Mouse (Mus musculus) Patski (cell line): Measurements from ENCODE around the gene B4galnt1. TPM values are rescaled to one million over a fixed set of nuclear protein-coding genes. Genes with fewer than 3 reads are reported as not detected.
"Not testable (repeated sequence)": the region's sequence is repeated elsewhere in the genome, so short reads cannot be mapped to it uniquely, and the experiment has no call there.

ENCODE experiments used
- ATAC-seq: fragments of 100-300 bp; one replicate; pipeline ENCODE4 v1.8.0; 2021
- CTCF ChIA-PET: fragments of 350-600 bp; sonication (Branson Sonifier 250); formaldehyde crosslinking; loops from one replicate; lab custom pipeline; 2022; ENCODE audit warnings: inconsistent platforms; lab: Charles Lee
- POLR2A ChIA-PET: fragments of 350-600 bp; sonication (Branson Sonifier 250); formaldehyde crosslinking; loops from one replicate; lab custom pipeline; 2022; ENCODE audit warnings: antibody characterized with exemption, inconsistent platforms; lab: Charles Lee
- DNase-seq: peaks from one replicate; pipeline ENCODE4 v3.0.0-alpha.2; 2011; ENCODE audit warnings: low read depth, low spot score
- H3K27me3 ChIP-seq: fragments of 371-371 bp; one replicate; pipeline ENCODE4 v1.5.1; 2021
- CTCF ChIP-seq: fragments of 100-300 bp; IDR thresholded peaks from one replicate; pipeline ENCODE4 v1.5.1; 2021
- in situ Hi-C: fragments of 300-500 bp; cut with MboI; formaldehyde crosslinking; loops from 3 replicates; pipeline ENCODE4 v1.11.1; 2018; ENCODE audit warnings: low pct_unique_long_range_greater_than_20kb, mixed read lengths
- polyA plus RNA-seq: library from polyadenylated mRNA; unstranded; gene quantifications from one replicate; pipeline ENCODE4 v1.2.3, GENCODE M21; 2021

The B4galnt1 gene
- polyA plus RNA-seq, 1 experiment from 2014 or later = 112 TPM

DNA sequence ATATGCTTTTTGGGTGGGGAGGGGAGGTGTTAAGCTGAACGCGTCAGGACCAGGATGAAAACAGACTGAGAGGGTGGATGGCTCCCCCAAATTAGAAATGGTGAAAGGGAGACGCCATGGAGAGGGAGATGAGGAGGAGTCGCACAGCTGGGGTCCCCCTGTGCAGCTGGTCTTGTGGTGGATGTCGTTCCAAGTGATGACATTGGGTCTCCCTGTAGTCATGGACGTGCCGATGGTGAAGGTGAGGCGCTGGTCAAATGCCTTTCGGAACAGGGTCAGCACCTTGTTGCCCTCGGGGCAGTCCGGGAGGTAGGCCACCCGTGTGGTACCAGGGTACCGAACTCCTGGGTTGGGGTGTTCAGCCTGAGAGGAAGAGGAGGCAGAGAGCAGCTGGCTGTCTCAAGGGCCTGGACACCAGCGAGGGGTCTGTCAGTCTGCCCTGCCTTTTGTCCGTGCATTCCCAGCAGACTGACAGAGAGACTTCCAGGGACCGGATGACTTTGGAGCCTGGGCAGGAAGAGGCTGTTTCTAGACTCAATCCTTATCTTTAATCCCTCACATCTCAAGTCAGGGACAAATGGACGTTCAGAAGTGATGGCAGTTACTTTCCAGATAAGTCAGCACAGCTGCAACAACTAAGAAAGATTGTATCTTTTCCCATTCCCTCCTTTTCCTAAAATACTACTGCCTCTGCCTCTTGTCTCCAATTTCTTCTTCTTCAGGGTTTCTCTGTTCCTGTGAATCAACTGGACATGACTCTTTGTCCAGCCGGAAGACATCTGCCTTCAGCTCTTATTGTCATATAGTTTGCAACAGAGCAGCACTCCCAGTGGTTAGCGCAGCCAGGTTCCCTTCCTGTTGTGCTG, 26.4 kb downstream of the B4galnt1 start:
- in situ Hi-C loops = no loop called here
- CTCF ChIA-PET = interaction anchor here (1.0 to 1.4 kb wide), 2 partner anchors 13 to 20 kb away, joined by 3 read pairs; partner anchors contain the start of gene Pip4k2c
- H3K27me3 ChIP-seq = no peaks in the 10 kb centered on the region
- no peak for TF ChIP-seq CTCF
- ATAC-seq (no peak), DNase-seq (no peak)
- POLR2A ChIA-PET = no interaction called here

DNA sequence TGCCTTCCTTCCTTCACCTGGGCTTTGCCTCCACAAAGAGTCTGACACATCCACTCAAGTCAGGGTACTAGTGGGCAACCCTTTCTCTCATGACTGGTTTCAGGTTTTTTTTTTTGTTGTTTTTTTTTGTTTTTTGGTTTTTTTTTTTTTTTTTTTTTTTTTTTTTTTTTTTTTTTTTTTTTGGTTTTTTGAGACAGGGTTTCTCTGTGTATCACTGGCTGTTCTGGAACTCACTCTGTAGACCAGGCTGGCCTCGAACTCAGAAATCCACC, 27.0 kb downstream of the B4galnt1 start:
- H3K27me3 ChIP-seq, DNase-seq, POLR2A ChIA-PET, ATAC-seq, CTCF ChIA-PET, in situ Hi-C loops: not testable (repeated sequence)

DNA sequence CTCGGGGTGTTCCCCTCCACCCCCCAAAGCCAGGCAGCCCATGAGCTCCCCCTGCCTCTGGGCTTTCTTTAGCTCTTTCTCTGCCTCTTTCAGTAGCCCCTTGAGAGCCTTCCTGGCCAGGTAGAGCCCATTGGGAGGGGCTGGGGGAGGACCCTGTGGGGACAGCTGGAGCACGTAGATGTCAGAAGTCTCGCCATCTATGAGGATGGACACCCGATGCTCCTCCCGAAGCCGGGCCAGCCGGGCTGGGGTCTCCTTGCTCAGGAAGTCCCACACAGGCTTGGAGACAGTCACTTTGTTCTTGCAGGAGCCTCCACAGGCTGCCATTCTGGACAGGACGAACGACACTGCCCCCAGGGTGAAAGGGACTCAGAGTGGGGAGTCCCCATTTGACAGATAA, 28.0 kb downstream of the B4galnt1 start:
- DNase-seq (no peak), ATAC-seq (no peak)
- CTCF ChIA-PET = interaction anchor here (1.3 kb wide), 1 partner anchor 84 kb away, joined by 3 read pairs; no protein-coding TSS in a partner anchor
- no peaks in the 10 kb centered on the region for H3K27me3 ChIP-seq
- POLR2A ChIA-PET = no interaction called here
- in situ Hi-C loops = no loop called here
- TF ChIP-seq CTCF = no peak

DNA sequence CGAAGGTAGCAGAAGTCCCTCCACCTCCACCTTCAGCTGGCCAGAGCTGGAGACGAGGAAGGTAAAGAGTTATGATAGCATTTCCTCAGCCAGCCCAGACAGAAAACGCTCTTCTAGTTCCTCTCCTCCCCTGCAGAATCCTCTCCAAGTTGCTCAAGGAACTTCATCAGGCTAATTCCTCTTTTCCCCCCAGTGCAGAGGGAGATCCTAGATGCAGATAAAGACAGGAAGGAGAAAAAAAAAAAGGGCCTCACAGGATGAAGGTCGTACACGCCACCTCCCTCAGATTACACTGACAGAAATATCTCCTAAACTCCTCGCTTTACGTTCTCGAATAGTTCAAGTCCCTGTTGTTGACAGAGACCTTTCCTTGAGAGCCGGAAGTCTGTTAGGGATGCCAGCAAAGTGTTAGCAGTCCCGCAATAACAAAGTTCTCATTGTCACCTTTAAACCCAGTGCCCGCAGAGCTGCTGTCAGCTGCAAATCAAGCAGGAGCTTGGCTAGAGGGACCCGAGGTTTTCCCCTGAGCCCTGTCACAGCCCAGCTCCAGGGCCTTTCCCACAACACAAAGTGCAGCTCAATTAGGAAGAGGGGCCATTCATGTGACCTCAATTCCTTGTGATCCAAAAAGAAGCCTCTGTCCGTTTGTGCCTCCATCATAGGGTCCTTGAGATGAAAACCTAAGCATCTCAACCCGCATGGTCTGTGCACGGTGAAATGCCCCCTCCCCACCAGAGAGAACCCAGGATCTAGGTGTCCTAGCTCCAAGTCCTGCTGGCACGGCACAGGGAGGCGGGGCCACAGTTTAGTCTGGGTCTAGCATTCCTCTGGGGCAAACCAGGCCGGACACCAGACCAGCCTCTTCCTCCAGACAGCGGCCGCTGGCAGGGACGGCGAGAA, 29.7 kb downstream of the B4galnt1 start:
- DNase-seq (no peak), ATAC-seq (no peak)
- in situ Hi-C loops = no loop called here
- H3K27me3 ChIP-seq = no peaks in the 10 kb centered on the region
- no peak for TF ChIP-seq CTCF
- POLR2A ChIA-PET = interaction anchor here (0.9 kb wide), 1 partner anchor 20 kb away, joined by 3 read pairs; no protein-coding TSS in a partner anchor
- CTCF ChIA-PET = interaction anchor here (1.3 kb wide), 1 partner anchor 85 kb away, joined by 3 read pairs; no protein-coding TSS in a partner anchor

DNA sequence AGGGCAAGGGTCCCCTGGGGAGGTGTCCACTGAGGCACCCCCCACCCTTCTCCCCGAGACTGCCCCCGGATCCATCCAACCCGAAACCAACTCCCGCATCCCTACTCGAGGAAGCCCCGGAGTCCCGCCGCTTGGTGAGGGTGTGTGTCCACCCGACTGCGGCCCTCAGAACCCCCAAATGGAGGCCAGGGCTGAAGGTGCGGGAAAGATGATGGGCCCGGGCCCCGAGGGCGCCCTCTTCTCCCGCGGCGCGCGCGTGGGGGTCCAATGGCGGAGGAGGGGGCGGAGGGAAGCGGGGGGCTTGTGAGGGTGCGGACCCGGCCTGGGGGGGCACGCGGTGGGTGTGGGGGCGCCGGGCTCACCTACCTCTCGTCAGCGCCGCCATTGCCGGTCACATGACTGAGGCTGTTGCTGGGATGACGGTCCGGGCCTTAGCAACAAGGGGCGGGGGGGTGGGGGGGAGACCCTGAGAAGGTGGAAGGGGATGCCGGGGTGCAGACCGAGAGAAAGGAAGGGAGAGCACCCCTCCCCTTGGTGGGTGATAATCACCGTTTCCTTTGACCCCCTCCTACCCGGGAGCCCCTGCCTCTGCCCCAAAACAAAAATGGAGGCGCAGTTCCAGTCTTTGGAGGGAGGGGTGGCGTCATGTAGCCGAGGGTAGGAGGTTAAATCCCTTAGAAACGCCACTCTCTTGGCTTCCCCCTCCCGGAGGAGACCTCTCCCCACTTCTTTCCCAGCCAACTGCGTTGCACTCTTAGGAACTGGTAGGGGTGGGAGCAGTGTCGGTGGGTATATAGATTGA, 30.5 kb downstream of the B4galnt1 start, which contains the start of gene Dtx3:
Dtx3 (minus strand) TSS at position 401 of the 802 bp plus-strand sequence.
- ATAC-seq (no peak), DNase-seq (no peak)
- CTCF ChIA-PET = interaction anchor here (1.1 kb wide), 1 partner anchor 15 kb away, joined by 4 read pairs; no protein-coding TSS in a partner anchor
- no peaks in the 10 kb centered on the region for H3K27me3 ChIP-seq
- in situ Hi-C loops = no loop called here
- POLR2A ChIA-PET = interaction anchor here (1.9 kb wide), 1 partner anchor 8 kb away, joined by 6 read pairs; no protein-coding TSS in a partner anchor
- no peak for TF ChIP-seq CTCF

DNA sequence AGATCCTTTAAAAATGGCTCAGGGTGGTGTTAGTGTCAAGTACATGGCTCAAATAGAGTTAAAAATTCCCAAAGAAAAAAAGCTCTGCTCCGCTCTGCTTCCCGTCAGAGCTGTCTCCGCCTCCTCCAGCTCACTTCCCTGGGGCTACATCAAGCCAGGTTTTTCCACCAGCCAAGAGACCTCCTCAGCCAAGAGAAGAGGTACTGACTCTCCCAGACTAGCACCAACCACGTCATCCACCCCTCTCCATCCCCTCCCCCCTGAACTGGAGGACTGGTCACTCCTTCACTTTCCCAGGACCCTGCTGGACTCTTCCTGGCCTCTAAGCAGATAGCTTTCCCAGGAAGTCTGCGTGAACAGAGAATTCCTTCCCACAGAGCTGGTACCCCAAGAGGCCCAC, 31.4 kb downstream of the B4galnt1 start:
- CTCF ChIA-PET = interaction anchor here (0.6 to 1.5 kb wide), 4 partner anchors 11 to 62 kb away, joined by 3 to 4 read pairs (median 4); no protein-coding TSS in a partner anchor
- POLR2A ChIA-PET = interaction anchor here (0.5 to 1.9 kb wide), 3 partner anchors 9 to 45 kb away, joined by 3 to 6 read pairs (median 3); no protein-coding TSS in a partner anchor
- ATAC-seq = peak; percentile 65
- H3K27me3 ChIP-seq = no peaks in the 10 kb centered on the region
- in situ Hi-C loops = no loop called here
- no peak for TF ChIP-seq CTCF
- DNase-seq = peak; percentile 79

DNA sequence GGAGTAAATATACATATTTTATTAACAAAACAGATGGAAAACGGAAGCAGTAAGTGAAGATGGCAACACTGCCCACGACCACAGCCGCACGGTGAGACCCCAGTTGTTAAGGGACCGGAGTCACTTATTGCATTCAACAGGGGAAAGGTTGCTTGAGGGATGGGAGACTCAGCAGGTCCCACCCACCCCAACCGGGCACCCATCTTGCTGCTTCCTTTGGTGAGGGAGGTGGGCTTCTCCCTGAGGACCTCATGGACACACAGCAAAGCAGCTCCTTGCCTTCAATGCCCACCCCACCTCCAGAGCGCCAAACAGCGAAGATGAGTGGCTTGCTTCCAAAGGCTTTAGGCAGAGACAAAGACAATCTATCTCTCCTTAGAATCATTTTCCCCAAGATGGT, 32.1 kb downstream of the B4galnt1 start:
- POLR2A ChIA-PET = interaction anchor here (1.9 kb wide), 1 partner anchor 9 kb away, joined by 6 read pairs; no protein-coding TSS in a partner anchor
- in situ Hi-C loops = no loop called here
- TF ChIP-seq CTCF = no peak
- CTCF ChIA-PET = interaction anchor here (0.9 to 1.5 kb wide), 2 partner anchors 11 to 15 kb away, joined by 3 to 4 read pairs; no protein-coding TSS in a partner anchor
- ATAC-seq (no peak), DNase-seq (no peak)
- no peaks in the 10 kb centered on the region for H3K27me3 ChIP-seq

DNA sequence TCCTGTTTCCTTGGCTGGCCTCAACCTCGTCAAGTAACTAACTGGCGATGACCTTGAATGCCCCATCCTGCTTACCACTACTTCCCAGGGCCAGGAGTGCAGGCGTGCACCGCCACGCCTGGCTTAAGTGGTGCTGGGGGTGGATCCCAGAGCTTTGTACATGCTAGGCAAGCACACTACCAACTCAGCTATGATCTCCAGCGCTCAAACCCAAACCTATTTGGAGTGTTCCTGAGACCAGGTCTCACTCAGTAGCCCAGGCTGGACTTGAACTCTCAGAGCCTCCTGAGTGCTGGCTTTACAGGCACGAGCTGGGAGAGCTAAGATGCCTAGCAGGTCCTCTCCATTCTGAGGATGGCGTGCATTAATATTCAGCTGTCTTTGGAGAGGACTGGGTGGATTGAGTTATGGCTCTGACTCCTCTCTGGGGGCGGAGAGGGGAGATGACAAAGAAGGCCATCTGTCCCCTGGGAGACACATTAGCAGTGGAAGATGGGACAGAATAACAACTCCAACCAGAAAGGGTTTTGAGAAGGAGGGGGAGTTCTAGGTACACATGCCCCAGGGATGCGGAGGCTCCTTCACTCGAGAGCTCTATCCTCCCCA, 32.6 kb downstream of the B4galnt1 start:
- ATAC-seq = no peak
- in situ Hi-C loops = no loop called here
- no peak for DNase-seq
- ChIA-PET POLR2A (interaction anchor here (1.9 kb wide), 1 partner anchor 10 kb away, joined by 6 read pairs; no protein-coding TSS in a partner anchor), CTCF (interaction anchor here (1.5 kb wide), 1 partner anchor 16 kb away, joined by 4 read pairs; no protein-coding TSS in a partner anchor)
- TF ChIP-seq CTCF = no peak
- H3K27me3 ChIP-seq = no peaks in the 10 kb centered on the region

DNA sequence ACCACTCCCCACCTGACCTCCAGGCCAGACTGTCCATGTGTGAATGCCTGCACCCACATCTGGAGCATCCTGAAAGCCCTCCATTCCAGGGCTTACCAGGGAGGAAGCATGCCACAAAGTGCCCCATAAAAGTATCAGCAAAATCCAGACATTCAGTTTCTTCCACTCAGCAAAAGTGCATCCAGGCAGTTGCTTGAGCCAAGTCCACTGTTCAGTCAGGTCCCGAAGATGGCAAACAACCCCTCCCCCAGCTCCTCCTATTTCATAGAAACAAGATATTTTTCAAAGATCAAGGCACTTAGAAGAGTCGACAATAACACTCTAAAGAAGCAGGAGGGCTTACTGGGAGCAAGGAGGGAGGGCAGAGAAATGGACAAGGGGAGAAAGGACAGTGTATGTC, 33.5 kb downstream of the B4galnt1 start:
- ATAC-seq (no peak), DNase-seq (no peak)
- ChIA-PET POLR2A (interaction anchor here (2.1 kb wide), 1 partner anchor 12 kb away, joined by 4 read pairs; no protein-coding TSS in a partner anchor), CTCF (interaction anchor here (1.1 to 1.2 kb wide), 2 partner anchors 10 to 22 kb away, joined by 3 read pairs; no protein-coding TSS in a partner anchor)
- in situ Hi-C loops = no loop called here
- TF ChIP-seq CTCF = no peak
- no peaks in the 10 kb centered on the region for H3K27me3 ChIP-seq
